Mouse (Mus musculus) cortical plate, adult 2 months (tissue): ENCODE results near the gene Neurl1b.

Experiments
- CTCF ChIP-seq: fragments of 200-500 bp; IDR thresholded peaks from 2 replicates; pipeline ENCODE4 v1.5.1; 2011; ENCODE audit warnings: mild to moderate bottlenecking, control low read depth, low read length; ENCODE audit not compliant: insufficient read depth; ENCODE audit errors: extremely low read depth
- POLR2A ChIP-seq: fragments of 200-500 bp; IDR thresholded peaks from 2 replicates; pipeline ENCODE4 v1.6.1; 2011; ENCODE audit warnings: mild to moderate bottlenecking, low read length, control low read depth; ENCODE audit not compliant: insufficient read depth; ENCODE audit errors: extremely low read depth

DNA sequence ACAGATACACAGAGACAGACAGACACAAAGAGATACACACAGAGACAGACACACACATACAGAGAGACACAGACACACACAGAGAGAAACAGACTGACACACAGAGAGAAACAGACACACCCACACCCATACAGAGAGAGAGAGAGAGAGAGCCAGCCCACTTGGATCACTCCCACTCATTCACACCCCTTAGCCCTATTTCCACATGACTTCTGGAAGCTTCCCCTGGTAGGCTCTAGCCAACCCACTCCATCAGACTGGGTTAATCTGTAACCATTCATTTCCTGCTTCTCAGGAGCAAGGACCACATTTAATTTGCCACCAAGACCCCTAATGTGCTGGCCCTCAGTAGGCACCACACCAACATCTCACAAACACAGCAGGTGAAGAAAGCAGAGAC lies 42.9 kb downstream of the Neurl1b start:
- TF ChIP-seq CTCF (no peak), POLR2A (no peak)
